Mouse (Mus musculus): Measurements from ENCODE around the gene Phb.

The Phb gene

DNA sequence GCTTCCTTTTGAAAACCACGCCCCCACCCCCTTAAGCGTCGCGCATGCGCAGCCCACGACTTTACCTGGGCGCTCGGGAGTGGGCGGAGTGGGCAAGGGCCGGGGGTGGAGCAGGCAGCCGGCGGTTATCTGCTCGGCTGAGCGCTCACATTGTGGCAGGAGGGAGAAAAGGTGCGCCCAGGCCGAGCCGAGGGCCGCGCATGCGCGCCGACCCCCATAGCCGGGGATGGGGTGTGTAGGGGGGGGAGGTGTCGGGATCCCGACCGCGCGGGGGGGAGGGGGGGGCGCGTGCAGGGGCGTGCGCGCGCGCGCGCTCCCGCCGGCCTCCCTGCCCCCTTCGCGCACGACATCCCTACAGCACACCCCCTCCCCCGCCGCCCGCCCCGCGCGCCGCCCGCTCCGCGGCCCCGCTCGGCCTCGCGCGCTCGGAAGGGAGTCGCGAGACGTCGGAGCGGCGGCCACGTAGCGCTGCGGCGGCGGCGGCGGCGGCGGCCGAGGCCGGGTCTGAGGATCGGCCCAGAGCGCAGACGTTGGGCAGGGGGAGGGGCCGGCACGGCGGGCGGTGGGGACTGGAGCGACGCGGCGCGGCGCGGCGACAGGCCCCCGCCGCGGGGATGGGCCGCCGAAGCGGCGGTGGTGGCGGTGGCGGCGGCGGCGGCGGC is 45.9 kb downstream of the Phb start, which contains the start of gene Zfp652:
TSS of gene Zfp652 (plus strand) at position 111 of the 662 bp plus-strand sequence.
- peak; percentile 97 for DNase-seq (ENCODE audit: low read depth)

GRCm38 (mm10) chr11:95713225-95713810 is 46.6 kb downstream of the Phb start:
- DNase-seq (ENCODE audit: low read depth), result peak; percentile 81

DNA sequence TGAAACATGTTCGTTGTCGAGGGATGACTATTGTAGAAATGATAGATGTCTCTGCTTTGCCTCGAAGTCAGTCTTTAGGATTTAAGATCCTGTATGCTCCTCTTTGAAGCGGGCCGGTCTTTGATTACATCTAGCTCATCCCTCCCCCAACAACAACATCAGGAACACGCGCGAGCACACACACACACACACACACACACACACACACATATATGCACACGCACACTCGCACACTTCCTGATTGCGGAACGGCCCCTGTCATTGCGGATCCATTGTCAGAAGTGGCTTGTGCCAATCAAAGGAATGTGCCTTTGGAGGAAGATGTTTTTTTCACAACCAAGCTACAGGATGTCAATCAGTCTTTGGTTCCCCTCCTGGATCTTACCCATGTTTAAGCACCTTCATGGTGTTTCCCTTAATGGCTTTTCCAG is 47.1 kb downstream of the Phb start:
- DNase-seq (ENCODE audit: low read depth), result no peak

GRCm38 (mm10) chr11:95714411-95714810 is 47.7 kb downstream of the Phb start:
- DNase-seq (ENCODE audit: low read depth), result peak; percentile 55

DNA sequence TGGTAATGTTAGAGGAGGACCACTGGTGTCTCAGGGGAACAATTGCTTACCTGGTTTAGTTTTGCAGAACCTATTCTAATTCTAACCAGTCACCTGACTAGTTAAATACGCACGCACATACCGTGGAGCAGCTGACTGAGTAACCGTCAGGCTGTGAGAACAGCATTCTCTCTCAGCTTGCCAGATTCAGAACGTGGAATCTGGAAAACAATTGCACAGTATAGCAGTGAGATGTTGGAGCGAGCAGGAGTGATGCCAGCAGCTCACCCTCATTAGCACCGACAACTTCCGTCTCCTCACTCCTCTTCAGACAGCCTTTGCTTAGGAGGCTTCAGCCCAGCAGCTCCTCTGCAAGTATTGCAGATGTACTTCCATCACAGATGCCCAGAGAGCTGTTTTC is 49.4 kb downstream of the Phb start:
- DNase-seq (ENCODE audit: low read depth), result no peak

GRCm38 (mm10) chr11:95719356-95719755 is 52.6 kb downstream of the Phb start:
- no peak for DNase-seq (ENCODE audit: low read depth)

- no peak for DNase-seq (ENCODE audit: low read depth)
These were observed 56.5 kb downstream of the Phb start, which contains the start of gene B130006D01Rik for GRCm38 (mm10) chr11:95723287-95723686. Gene B130006D01Rik, plus strand, starts transcription at chr11:95723587.

GRCm38 (mm10) chr11:95724466-95724865 is 57.7 kb downstream of the Phb start:
- no peak for DNase-seq (ENCODE audit: low read depth)

- DNase-seq (ENCODE audit: low read depth), result no peak
These were observed 59.4 kb downstream of the Phb start for GRCm38 (mm10) chr11:95726156-95726555.

DNA sequence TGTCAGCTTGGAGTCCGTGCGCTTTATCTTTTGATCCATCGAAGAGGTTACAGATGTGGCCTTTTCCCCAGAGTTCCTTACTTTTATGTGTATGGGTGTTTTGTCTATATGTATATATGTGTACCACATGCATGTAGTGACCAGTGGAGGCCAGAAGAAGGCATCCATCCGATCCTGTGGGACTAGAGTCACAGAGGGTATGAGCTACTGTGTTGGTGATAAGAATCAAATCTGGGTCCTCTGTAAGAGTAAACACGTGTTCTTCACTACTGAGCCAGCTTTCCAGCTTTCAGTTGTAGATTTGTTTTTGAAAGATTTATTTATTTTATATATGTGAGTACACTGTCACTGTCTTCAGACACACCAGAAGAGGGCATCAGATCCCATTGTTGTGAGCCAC is 61.2 kb downstream of the Phb start:
- no peak for DNase-seq (ENCODE audit: low read depth)

- peak; percentile 49 for DNase-seq (ENCODE audit: low read depth)
These were observed 62.5 kb downstream of the Phb start for GRCm38 (mm10) chr11:95728916-95729907.

All from naive thymus-derived CD4-positive, alpha-beta T cell, adult 2 months (primary cell).